Mouse (Mus musculus) hindbrain, postnatal 0 days (tissue): Measurements from ENCODE around the gene Wdfy3. TPM values are rescaled to one million over a fixed set of nuclear protein-coding genes. Genes with fewer than 3 reads are reported as not detected.

ENCODE experiments used
- ATAC-seq: fragments of 200-750 bp; cut with Nextera tagmentation; 2 replicates; pipeline ENCODE4 v1.8.0; 2017; ENCODE audit warnings: mild to moderate bottlenecking, moderate TSS enrichment, moderate library complexity
- DNase-seq: peaks from one replicate; pipeline ENCODE4 v3.0.0-alpha.2; 2015; ENCODE audit warnings: low spot score
- H3K27ac ChIP-seq: fragments of 300-500 bp; sonication (generic); 2 replicates; pipeline ENCODE4 v1.5.1; 2014; ENCODE audit warnings: mild to moderate bottlenecking
- H3K27me3 ChIP-seq: fragments of 300-500 bp; sonication (generic); 2 replicates; pipeline ENCODE4 v1.6.1; 2014; ENCODE audit warnings: low read length, mixed read lengths; ENCODE audit not compliant: insufficient read depth
- H3K36me3 ChIP-seq: fragments of 300-500 bp; sonication (generic); 2 replicates; pipeline ENCODE4 v1.6.1; 2014; ENCODE audit warnings: low read length, mixed read lengths; ENCODE audit not compliant: insufficient read depth
- H3K4me1 ChIP-seq: fragments of 300-500 bp; sonication (generic); 2 replicates; pipeline ENCODE4 v1.6.1; 2014; ENCODE audit warnings: antibody characterized with exemption, low read length, mixed read lengths; ENCODE audit not compliant: insufficient read depth
- H3K4me2 ChIP-seq: fragments of 300-500 bp; sonication (generic); 2 replicates; pipeline ENCODE4 v1.6.1; 2014; ENCODE audit warnings: low read depth, mild to moderate bottlenecking, low read length, moderate library complexity, mixed read lengths
- H3K4me3 ChIP-seq: fragments of 300-500 bp; sonication (generic); 2 replicates; pipeline ENCODE4 v1.5.1; 2014; ENCODE audit warnings: low read length
- H3K9ac ChIP-seq: fragments of 300-500 bp; sonication (generic); replicated peaks from 2 replicates; pipeline ENCODE4 v1.6.1; 2014; ENCODE audit warnings: mild to moderate bottlenecking, low read length, moderate library complexity, mixed read lengths
- H3K9me3 ChIP-seq: fragments of 300-500 bp; sonication (generic); 2 replicates; pipeline ENCODE4 v1.6.1; 2016; ENCODE audit warnings: low read length, mixed read lengths
- CTCF ChIP-seq: IDR thresholded peaks from 2 replicates; pipeline ENCODE4 v1.5.1; 2016; ENCODE audit warnings: antibody characterized with exemption, control low read depth, low read depth
- WGBS: fragments of 180-500 bp; shearing (Covaris S2); extraction: QIAGEN DNeasy Blood & Tissue Kit; methylation state at CpG from one replicate; pipeline ENCODE4 v1.1.7; 2014; 5-methylcytosine and 5-hydroxymethylcytosine counted together
- polyA plus RNA-seq: library from polyadenylated mRNA; unstranded; fragments of >200 nt; fragmentation: Nextera tagmentation; extraction: Ambion mirVana; gene quantifications from 2 replicates; pipeline ENCODE4 v1.2.1, GENCODE M21; 2015
- total RNA-seq: library from RNA; depleted of rRNA; stranded (reverse); fragments of >200 nt; gene quantifications from 2 replicates; pipeline ENCODE4 v1.2.3, GENCODE M21; 2014

Gene Wdfy3
- total and polyA plus RNA-seq, 2 experiments from 2014 or later = 15.8 to 83.5 TPM

DNA sequence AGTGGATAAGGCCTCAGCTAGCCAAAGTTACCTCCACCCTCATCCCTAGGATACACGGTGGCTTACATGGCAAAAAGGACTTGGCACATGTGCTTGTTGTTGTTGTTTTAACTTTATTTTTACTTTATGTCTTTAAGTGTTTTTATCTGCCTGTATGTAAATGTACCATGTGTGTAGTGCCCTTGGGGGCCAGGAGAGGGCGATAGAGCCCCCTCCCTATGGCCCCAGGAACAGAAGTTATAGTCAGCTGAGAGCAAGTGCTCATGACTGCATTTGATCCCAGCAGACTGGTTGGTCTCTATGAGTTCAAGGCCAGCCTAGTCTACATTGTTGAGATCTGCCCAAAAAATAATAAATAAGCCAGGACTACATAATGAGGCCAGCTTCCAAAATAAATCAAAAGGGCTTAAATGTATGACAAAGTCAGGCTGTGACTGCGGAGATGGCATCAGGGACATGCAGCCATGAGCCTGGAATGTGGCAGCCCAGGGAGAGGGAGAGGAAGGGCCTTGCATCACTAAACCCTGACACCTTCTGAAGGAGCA is 74.2 kb downstream of the Wdfy3 start:
- Histone ChIP-seq H3K4me1 (no peaks in the 10 kb centered on the region), H3K36me3 (no peaks in the 10 kb centered on the region), H3K9ac (no peak overlapping the region), H3K9me3 (no peaks in the 10 kb centered on the region), H3K27ac (no peak overlapping the region), H3K4me3 (no peak overlapping the region), H3K4me2 (no peak overlapping the region), H3K27me3 (no peaks in the 10 kb centered on the region)
- peak; percentile 52 for TF ChIP-seq CTCF
- no peak for DNase-seq
- 78% methylated on average over 3 of the region's 3 CpGs for WGBS
- ATAC-seq = 0 out of 2 replicates have a peak, but pooled peaks have one; percentile 38

DNA sequence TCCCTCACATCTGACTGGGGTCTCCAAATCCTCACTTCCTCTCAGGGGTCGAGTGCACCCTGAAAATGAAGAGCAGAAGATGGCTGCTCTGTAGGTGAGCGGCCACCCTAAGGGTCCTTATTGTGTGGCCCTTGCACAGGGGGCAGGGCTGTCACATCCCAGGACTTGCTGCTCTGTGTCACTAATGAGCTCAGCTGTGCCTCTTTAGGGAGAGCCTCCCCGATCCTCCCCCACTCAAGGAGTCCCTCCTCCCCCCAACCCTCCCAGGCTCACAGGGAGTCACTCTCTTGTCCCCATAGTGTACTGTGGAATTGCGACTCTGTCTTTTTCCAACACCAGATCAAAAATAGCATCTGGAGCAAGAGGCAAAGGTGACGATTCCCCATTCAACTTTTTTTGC is 75.7 kb downstream of the Wdfy3 start:
- H3K4me1 ChIP-seq = no peaks in the 10 kb centered on the region
- no peaks in the 10 kb centered on the region for H3K27me3 ChIP-seq
- DNase-seq = no peak
- no peak overlapping the region for H3K27ac ChIP-seq
- whole genome bisulfite sequencing = 42% methylated on average over 5 of the region's 5 CpGs
- no peaks in the 10 kb centered on the region for H3K36me3 ChIP-seq
- no peak overlapping the region for H3K4me2 ChIP-seq
- no peak overlapping the region for H3K4me3 ChIP-seq
- no peaks in the 10 kb centered on the region for H3K9me3 ChIP-seq
- no peak for TF ChIP-seq CTCF
- H3K9ac ChIP-seq = no peak overlapping the region
- no peak for ATAC-seq

DNA sequence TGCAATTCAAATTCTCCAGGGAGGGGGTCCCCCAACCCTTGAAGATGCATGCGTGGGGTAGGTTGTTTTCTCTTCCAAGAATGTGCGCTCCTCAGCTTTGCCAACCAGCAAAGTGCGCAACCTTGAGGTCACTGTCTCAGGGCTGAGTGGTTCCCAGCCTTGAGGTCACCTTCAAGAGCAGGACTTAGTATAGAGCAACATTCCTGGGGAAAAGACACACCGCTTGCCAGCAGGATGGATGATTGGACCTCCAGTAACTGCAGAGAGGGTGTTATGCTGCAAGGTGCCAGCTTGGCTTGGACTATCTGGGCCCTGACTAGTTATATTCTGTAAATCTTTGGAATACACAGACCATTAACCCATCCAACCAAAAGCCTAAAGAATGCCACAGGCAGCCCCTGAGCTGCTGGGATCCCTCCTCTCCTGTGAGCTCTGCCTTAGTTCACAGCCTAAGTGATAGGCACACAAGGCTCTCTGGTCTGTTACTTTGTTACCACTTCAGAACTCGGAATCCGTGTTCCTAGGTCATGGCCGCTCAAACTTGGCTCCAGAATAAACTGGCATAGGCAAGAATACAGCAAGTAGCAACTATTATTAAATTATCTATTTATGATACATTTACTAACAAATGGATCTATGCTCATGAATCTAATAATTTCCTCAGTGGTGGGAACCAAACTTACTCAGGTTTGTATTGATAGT is 76.6 kb downstream of the Wdfy3 start:
- Histone ChIP-seq H3K9me3 (no peaks in the 10 kb centered on the region), H3K36me3 (no peaks in the 10 kb centered on the region), H3K9ac (no peak overlapping the region), H3K4me3 (no peak overlapping the region), H3K4me1 (no peaks in the 10 kb centered on the region), H3K27ac (no peak overlapping the region), H3K4me2 (no peak overlapping the region), H3K27me3 (no peaks in the 10 kb centered on the region)
- no peak for ATAC-seq
- WGBS = 89% methylated on average over 7 of the region's 7 CpGs
- no peak for TF ChIP-seq CTCF
- no peak for DNase-seq

DNA sequence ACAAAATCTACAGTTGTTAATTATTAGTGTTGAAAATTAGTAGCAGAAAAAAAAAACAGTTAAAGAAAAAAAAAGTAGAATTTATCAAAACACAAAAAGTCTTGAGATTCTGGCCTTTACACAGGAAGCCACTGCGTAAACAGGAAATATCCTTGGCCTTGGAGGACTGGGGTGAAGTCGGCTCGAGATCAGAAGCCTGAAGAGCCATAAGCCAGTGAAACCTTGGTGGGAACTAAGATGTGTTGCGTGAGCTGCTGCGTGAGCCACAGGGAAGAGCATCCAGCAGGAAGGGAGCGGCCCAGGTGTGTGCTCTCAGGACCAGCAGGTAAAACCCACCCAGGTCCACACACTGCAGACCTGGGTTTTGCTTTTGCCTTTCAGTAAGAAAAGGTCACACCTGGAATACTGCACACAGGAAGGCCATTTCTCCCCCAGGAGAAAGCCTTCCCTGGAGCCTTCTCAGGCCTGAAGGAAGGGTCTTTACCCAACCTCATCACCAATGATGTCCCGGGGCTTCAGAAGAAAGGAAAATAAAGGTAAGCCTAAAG is 79.3 kb downstream of the Wdfy3 start:
- no peak for DNase-seq

DNA sequence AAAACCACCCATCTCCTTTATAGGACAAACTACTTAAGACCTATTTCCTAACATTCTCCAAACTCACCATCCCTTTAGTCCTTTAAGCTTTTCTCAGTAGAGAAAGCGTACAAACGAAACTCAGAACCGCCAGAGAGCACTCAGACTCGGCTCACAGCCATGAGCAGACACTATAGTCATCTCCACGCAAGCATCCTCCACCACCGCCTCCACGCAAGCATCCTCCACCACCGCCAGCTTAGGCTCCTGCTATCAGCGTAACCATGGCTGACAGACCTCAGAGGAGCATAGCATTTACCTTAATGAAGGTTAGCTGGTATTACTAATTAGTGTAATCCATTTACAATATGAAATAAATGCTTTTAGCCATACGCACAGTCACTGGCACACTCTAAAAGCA is 81.2 kb downstream of the Wdfy3 start:
- Histone ChIP-seq H3K4me2 (no peak overlapping the region), H3K27ac (no peak overlapping the region), H3K9me3 (no peaks in the 10 kb centered on the region), H3K27me3 (no peaks in the 10 kb centered on the region), H3K9ac (no peak overlapping the region), H3K4me3 (no peak overlapping the region), H3K4me1 (no peaks in the 10 kb centered on the region), H3K36me3 (no peaks in the 10 kb centered on the region)
- TF ChIP-seq CTCF = no peak
- ATAC-seq (no peak), DNase-seq (no peak)
- 86% methylated on average over 10 of the region's 10 CpGs for WGBS

More for the DNA sequence above, 79.3 kb downstream of the Wdfy3 start:
- Histone ChIP-seq H3K27ac (peak overlapping the region; percentile 41; the same call in 1 of the 2 replicates), H3K9ac (no peak overlapping the region), H3K36me3 (no peaks in the 10 kb centered on the region), H3K9me3 (no peaks in the 10 kb centered on the region), H3K27me3 (no peaks in the 10 kb centered on the region), H3K4me1 (no peaks in the 10 kb centered on the region), H3K4me2 (no peak overlapping the region), H3K4me3 (no peak overlapping the region)
- no peak for TF ChIP-seq CTCF
- WGBS = 86% methylated on average over 7 of the region's 7 CpGs
- no peak for ATAC-seq

DNA sequence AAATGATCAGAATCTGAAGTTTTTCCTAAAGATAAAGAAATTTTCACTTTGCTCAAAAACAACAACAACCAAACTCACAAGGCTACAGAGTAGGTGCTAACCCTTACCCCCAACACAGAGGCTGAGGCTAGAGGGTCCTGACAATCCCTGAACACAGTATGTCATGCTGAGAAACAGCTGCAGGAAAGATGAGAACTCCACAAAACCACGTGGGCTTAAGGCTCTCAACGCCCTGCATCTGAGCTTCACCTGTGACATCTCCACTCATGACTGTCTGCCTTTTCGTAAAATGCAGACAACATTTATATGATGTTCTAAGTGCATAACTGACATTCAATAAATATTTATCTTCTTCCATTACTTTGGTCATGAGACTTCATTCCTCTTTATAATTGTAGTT is 83.0 kb downstream of the Wdfy3 start:
- no peak for TF ChIP-seq CTCF
- no peak overlapping the region for H3K4me2 ChIP-seq
- WGBS = 61% methylated on average over 3 of the region's 3 CpGs
- no peaks in the 10 kb centered on the region for H3K27me3 ChIP-seq
- H3K9ac ChIP-seq = no peak overlapping the region
- no peak overlapping the region for H3K4me3 ChIP-seq
- DNase-seq (no peak), ATAC-seq (no peak)
- H3K9me3 ChIP-seq = no peaks in the 10 kb centered on the region
- no peak overlapping the region for H3K27ac ChIP-seq
- no peaks in the 10 kb centered on the region for H3K36me3 ChIP-seq
- H3K4me1 ChIP-seq = no peaks in the 10 kb centered on the region

DNA sequence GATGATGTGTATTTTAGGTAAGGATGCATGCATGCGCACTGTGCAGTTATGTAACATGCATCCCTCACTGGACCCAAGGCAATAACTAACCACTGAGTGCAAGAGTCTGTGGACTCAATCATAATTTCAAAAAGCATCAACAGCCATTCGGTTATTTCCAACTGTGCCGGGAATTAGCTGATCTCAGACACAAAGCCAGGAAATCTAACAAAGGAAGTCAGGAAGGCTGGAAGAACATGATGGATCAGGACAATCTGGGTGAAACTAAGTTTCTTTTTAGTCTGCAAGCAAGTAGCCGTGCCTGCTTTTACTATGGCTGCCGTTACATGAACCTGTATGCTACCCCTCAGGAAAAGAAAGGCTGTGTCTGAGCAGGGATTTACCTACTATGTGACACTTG is 87.5 kb downstream of the Wdfy3 start:
- no peak overlapping the region for H3K27ac ChIP-seq
- no peak overlapping the region for H3K9ac ChIP-seq
- ATAC-seq = no peak
- no peak for DNase-seq
- H3K4me1 ChIP-seq = no peaks in the 10 kb centered on the region
- no peak for TF ChIP-seq CTCF
- no peak overlapping the region for H3K4me2 ChIP-seq
- no peak overlapping the region for H3K4me3 ChIP-seq
- WGBS = 54% methylated on average over 5 of the region's 5 CpGs
- no peaks in the 10 kb centered on the region for H3K36me3 ChIP-seq
- no peaks in the 10 kb centered on the region for H3K9me3 ChIP-seq
- no peaks in the 10 kb centered on the region for H3K27me3 ChIP-seq
